Mouse (Mus musculus): ENCODE measurements around the gene L3hypdh.

- TF ChIP-seq POLR2A (IDR thresholded peaks at IDR 0.05; ENCODE audit: extremely low read depth, insufficient read depth, low read length) = no peak
- TF ChIP-seq CTCF (IDR thresholded peaks at IDR 0.05; ENCODE audit: extremely low read depth, insufficient read depth, low read length) = no peak
Observed at GRCm38 (mm10) chr12:72083265-72083664, 2.0 kb downstream of the L3hypdh start.
